In genomic region chr6:86196034-86196433, GRCm38 (mm10) we compare ENCODE assay signal across 7 mouse cellular contexts. TPM values are rescaled to one million over a fixed set of nuclear protein-coding genes. Genes with fewer than 3 reads are reported as not detected.
A peak's percentile ranks its signal among the peaks of the same experiment; 100 is the strongest.
DNase-seq lines count a peak whose midpoint lies in the region; ATAC-seq and TF ChIP-seq lines count a peak whose summit lies in the region.

No protein-coding gene starts in this region.

- TF ChIP-seq CTCF in left cerebral cortex, adult 2 months (IDR thresholded peaks at IDR 0.05): no peak
- no peak for TF ChIP-seq CTCF in hindbrain, postnatal 0 days (IDR thresholded peaks at IDR 0.05; ENCODE audit: low read depth)

- H3K4me1 ChIP-seq in embryonic facial prominence, embryonic 15.5 days: peaks cover 31% of the 10 kb centered on the region
- 0 out of 2 replicates have a peak, but pooled peaks cover 5% of the 10 kb centered on the region for H3K4me1 ChIP-seq in hindbrain, postnatal 0 days (ENCODE audit: insufficient read depth, low read length)
- peaks cover 17% of the 10 kb centered on the region for H3K4me1 ChIP-seq in neural tube, embryonic 12.5 days

- 1% methylated on average over 14 of the region's 14 CpGs for WGBS in embryonic facial prominence, embryonic 15.5 days
- WGBS in hindbrain, postnatal 0 days: 5% methylated on average over 14 of the region's 14 CpGs
- WGBS in neural tube, embryonic 12.5 days: 5% methylated on average over 14 of the region's 14 CpGs

- no peak for ATAC-seq in embryonic facial prominence, embryonic 15.5 days (ENCODE audit: insufficient number of reproducible peaks, low FRiP score, low TSS enrichment, low read depth)
- ATAC-seq in hindbrain, postnatal 0 days: peak; percentile 24; the same call in 1 of the 2 replicates
- no peak for ATAC-seq in neural tube, embryonic 12.5 days (ENCODE audit: low FRiP score, low read depth)

- intact Hi-C loops in left cerebral cortex, adult 2 months (cut with DNase I): no loop called here
- intact Hi-C loops in left cerebral cortex, postnatal 25 days (cut with DNase I): loop anchor here (5.0 kb wide), 2 partner anchors 51 to 76 kb away; no protein-coding TSS in a partner anchor

- no peak for DNase-seq in left cerebral cortex, adult 2 months (ENCODE audit: extremely low spot score in 1 of 2, low spot score in 2 of 2)
- DNase-seq in left cerebral cortex, postnatal 25 days (ENCODE audit: low spot score in 2 of 2): no peak
- DNase-seq in hindbrain, postnatal 0 days (ENCODE audit: low spot score): no peak
- no peak for DNase-seq in thymus, postnatal 4 days
- DNase-seq in frontal cortex, postnatal 25 days (ENCODE audit: low spot score in 2 of 2): no peak

- H3K4me2 ChIP-seq in embryonic facial prominence, embryonic 15.5 days (replicated peaks): peak overlapping the region; percentile 96
- peak overlapping the region; percentile 96 for H3K4me2 ChIP-seq in hindbrain, postnatal 0 days (ENCODE audit: low read depth, low read length)
- peak overlapping the region; percentile 96 for H3K4me2 ChIP-seq in neural tube, embryonic 12.5 days (replicated peaks)

- peak overlapping the region; percentile 26 for H3K27ac ChIP-seq in left cerebral cortex, adult 2 months
- no peak overlapping the region for H3K27ac ChIP-seq in embryonic facial prominence, embryonic 15.5 days (replicated peaks)
- no peak overlapping the region for H3K27ac ChIP-seq in hindbrain, postnatal 0 days
- no peak overlapping the region for H3K27ac ChIP-seq in neural tube, embryonic 12.5 days

- no peaks in the 10 kb centered on the region for H3K36me3 ChIP-seq in embryonic facial prominence, embryonic 15.5 days
- no peaks in the 10 kb centered on the region for H3K36me3 ChIP-seq in hindbrain, postnatal 0 days (ENCODE audit: insufficient read depth, low read length)
- H3K36me3 ChIP-seq in neural tube, embryonic 12.5 days: no peaks in the 10 kb centered on the region

- 0 out of 2 replicates have a peak overlapping the region, but pooled peaks have one; percentile 40 for H3K9ac ChIP-seq in embryonic facial prominence, embryonic 15.5 days
- H3K9ac ChIP-seq in hindbrain, postnatal 0 days (replicated peaks; ENCODE audit: low read length): peak overlapping the region; percentile 74
- no peak overlapping the region for H3K9ac ChIP-seq in neural tube, embryonic 12.5 days

- H3K4me3 ChIP-seq in left cerebral cortex, adult 2 months: peak overlapping the region; percentile 67
- peak overlapping the region; percentile 63 for H3K4me3 ChIP-seq in embryonic facial prominence, embryonic 15.5 days (replicated peaks)
- peak overlapping the region; percentile 78 for H3K4me3 ChIP-seq in hindbrain, postnatal 0 days (ENCODE audit: low read length)
- H3K4me3 ChIP-seq in neural tube, embryonic 12.5 days: peak overlapping the region; percentile 52; the same call in 1 of the 2 replicates

- H3K27me3 ChIP-seq in embryonic facial prominence, embryonic 15.5 days: peaks cover 29% of the 10 kb centered on the region
- H3K27me3 ChIP-seq in hindbrain, postnatal 0 days (ENCODE audit: insufficient read depth, low read length): no peaks in the 10 kb centered on the region
- peaks cover 40% of the 10 kb centered on the region for H3K27me3 ChIP-seq in neural tube, embryonic 12.5 days (replicated peaks)

- no peaks in the 10 kb centered on the region for H3K9me3 ChIP-seq in embryonic facial prominence, embryonic 15.5 days (replicated peaks)
- H3K9me3 ChIP-seq in hindbrain, postnatal 0 days (ENCODE audit: low read length): no peaks in the 10 kb centered on the region
- no peaks in the 10 kb centered on the region for H3K9me3 ChIP-seq in neural tube, embryonic 12.5 days

RNA-seq across cellular contexts. Expression of gene Tgfa, which starts 1.0 kb away (rescaled TPM):
- 10 to 100 TPM; 11.7 to 13.1 TPM for total RNA-seq in left cerebral cortex, adult 2 months (2021)
- total RNA-seq in left cerebral cortex, postnatal 25 days (2021): 10 to 100 TPM; 13.8 to 22.5 TPM
- polyA plus RNA-seq in embryonic facial prominence, embryonic 15.5 days (2015; fragmentation: Nextera tagmentation; extraction: Ambion mirVana): 6.5 and 8.9 TPM in 2 replicates
- total RNA-seq in hindbrain, postnatal 0 days (2014; rRNA removed): 35.4 and 40.5 TPM in 2 replicates
- polyA plus RNA-seq in hindbrain, postnatal 0 days (2015; fragmentation: Nextera tagmentation; extraction: Ambion mirVana): 13.6 and 14.2 TPM in 2 replicates
- 3.3 and 4.0 TPM in 2 replicates for polyA plus RNA-seq in neural tube, embryonic 12.5 days (2016; fragmentation: Nextera tagmentation; extraction: Ambion mirVana)
